Mouse (Mus musculus) neural tube, embryonic 12.5 days (tissue): ENCODE data around the gene Nedd4. TPM values are rescaled to one million over a fixed set of nuclear protein-coding genes. Genes with fewer than 3 reads are reported as not detected.

Experiments
- ATAC-seq: fragments of 200-750 bp; cut with Nextera tagmentation; 2 replicates; pipeline ENCODE4 v1.8.0; 2017; ENCODE audit warnings: low read depth, mild to moderate bottlenecking, moderate TSS enrichment, moderate library complexity; ENCODE audit not compliant: low FRiP score
- H3K27ac ChIP-seq: fragments of 300-500 bp; sonication (generic); 2 replicates; pipeline ENCODE4 v1.5.1; 2016
- H3K27me3 ChIP-seq: fragments of 300-500 bp; sonication (generic); replicated peaks from 2 replicates; pipeline ENCODE4 v1.6.1; 2016; ENCODE audit warnings: mild to moderate bottlenecking
- H3K36me3 ChIP-seq: fragments of 300-500 bp; sonication (generic); 2 replicates; pipeline ENCODE4 v1.6.1; 2016; ENCODE audit warnings: mild to moderate bottlenecking
- H3K4me1 ChIP-seq: fragments of 300-500 bp; sonication (generic); 2 replicates; pipeline ENCODE4 v1.6.1; 2016
- H3K4me2 ChIP-seq: fragments of 300-500 bp; sonication (generic); replicated peaks from 2 replicates; pipeline ENCODE4 v1.6.1; 2016; ENCODE audit warnings: mild to moderate bottlenecking
- H3K4me3 ChIP-seq: fragments of 300-500 bp; sonication (generic); 2 replicates; pipeline ENCODE4 v1.5.1; 2016
- H3K9ac ChIP-seq: fragments of 300-500 bp; sonication (generic); 2 replicates; pipeline ENCODE4 v1.6.1; 2016; ENCODE audit warnings: mild to moderate bottlenecking
- H3K9me3 ChIP-seq: fragments of 300-500 bp; sonication (generic); 2 replicates; pipeline ENCODE4 v1.6.1; 2016; ENCODE audit warnings: mild to moderate bottlenecking
- WGBS: fragments of 180-500 bp; shearing (Covaris S2); methylation state at CpG from one replicate; pipeline ENCODE4 v1.1.7; 2016; 5-methylcytosine and 5-hydroxymethylcytosine counted together
- polyA plus RNA-seq: library from polyadenylated mRNA; unstranded; fragments of >200 nt; fragmentation: Nextera tagmentation; extraction: Ambion mirVana; gene quantifications from 2 replicates; pipeline ENCODE4 v1.2.1, GENCODE M21; 2016

Nedd4 gene
- 605 and 637 TPM in 2 replicates for polyA plus RNA-seq

- Histone ChIP-seq H3K9ac (peak within 1 kb of the TSS; percentile 99), H3K27ac (peak within 1 kb of the TSS; percentile 97), H3K4me2 (peak within 1 kb of the TSS; percentile 83), H3K4me3 (peak within 1 kb of the TSS; percentile 81), H3K27me3 (no peaks in the 10 kb centered on the region), H3K9me3 (no peaks in the 10 kb centered on the region), H3K36me3 (peaks cover 22% of the 10 kb centered on the region), H3K4me1 (peaks cover 25% of the 10 kb centered on the region)
- WGBS = under 1% methylated on average over 82 of the region's 83 CpGs
- peak; percentile 89 for ATAC-seq
These were observed at the start of gene Nedd4 for GRCm38 (mm10) chr9:72661895-72662661. Nedd4 (plus strand) TSS chr9:72662346.

DNA sequence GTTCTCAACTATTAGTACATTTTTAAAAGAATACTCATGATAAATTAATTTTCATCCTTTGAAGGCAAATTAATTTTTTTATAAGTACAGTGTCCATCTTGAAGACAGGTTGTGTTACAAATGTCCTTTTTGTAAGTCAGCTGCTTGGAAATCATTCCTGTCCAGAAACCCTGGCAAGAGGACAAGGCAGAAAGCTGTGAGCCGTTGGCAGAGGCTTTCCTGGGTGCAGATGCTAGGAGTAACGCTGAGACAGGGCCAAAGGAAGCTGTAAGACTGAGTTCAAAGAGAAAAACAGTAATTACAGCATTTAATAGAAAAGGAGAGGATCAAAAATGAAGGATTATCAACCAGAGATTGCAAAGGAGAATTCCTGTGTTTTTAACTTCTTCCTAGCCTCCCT, 48.3 kb upstream of the Nedd4 start:
- 84% methylated on average over 2 of the region's 2 CpGs for WGBS
- no peak overlapping the region for H3K27ac ChIP-seq
- H3K4me2 ChIP-seq = no peak overlapping the region
- H3K27me3 ChIP-seq = no peaks in the 10 kb centered on the region
- H3K36me3 ChIP-seq = peaks cover 39% of the 10 kb centered on the region
- H3K4me1 ChIP-seq = no peaks in the 10 kb centered on the region
- ATAC-seq = no peak
- H3K9me3 ChIP-seq = no peaks in the 10 kb centered on the region
- H3K9ac ChIP-seq = no peak overlapping the region
- H3K4me3 ChIP-seq = no peak overlapping the region

DNA sequence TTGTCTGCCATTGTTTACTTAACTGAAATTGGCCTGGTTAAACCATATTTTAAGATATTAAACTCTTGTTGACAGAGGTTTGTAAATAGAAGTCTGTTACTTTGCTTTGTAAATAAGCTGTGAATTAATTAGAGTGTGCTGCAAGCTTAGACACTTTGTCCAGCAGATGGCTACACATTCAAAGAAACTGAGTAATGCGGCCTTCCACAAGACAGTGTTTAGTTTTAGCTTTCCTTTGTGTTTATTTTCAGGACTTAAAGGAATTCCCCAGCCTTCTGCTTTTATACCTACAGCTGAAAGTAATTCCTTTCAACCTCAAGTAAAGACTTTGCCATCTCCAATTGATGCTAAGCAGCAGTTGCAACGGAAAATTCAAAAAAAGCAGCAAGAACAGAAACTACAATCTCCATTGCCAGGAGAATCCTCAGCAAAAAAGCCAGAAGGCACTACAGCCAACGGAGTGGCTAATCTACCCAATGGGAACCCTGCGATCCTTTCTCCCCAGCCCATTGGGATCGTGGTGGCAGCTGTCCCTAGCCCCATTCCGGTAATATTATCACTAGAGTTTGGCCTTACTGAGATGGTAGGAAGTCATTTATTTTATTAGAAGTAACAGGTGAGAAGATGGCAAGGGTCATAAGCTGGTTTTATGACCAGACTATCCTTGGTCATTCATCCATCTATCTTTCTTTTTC, 47.2 kb upstream of the Nedd4 start:
- no peak overlapping the region for H3K4me3 ChIP-seq
- no peak overlapping the region for H3K9ac ChIP-seq
- H3K36me3 ChIP-seq = peaks cover 43% of the 10 kb centered on the region
- no peaks in the 10 kb centered on the region for H3K9me3 ChIP-seq
- ATAC-seq = no peak
- no peaks in the 10 kb centered on the region for H3K27me3 ChIP-seq
- H3K27ac ChIP-seq = no peak overlapping the region
- no peaks in the 10 kb centered on the region for H3K4me1 ChIP-seq
- 82% methylated on average over 6 of the region's 6 CpGs for WGBS
- H3K4me2 ChIP-seq = no peak overlapping the region

GRCm38 (mm10) chr9:72618037-72618436, 44.1 kb upstream of the Nedd4 start:
- Histone ChIP-seq H3K27ac (no peak overlapping the region), H3K9me3 (no peaks in the 10 kb centered on the region), H3K27me3 (no peaks in the 10 kb centered on the region), H3K9ac (no peak overlapping the region), H3K4me1 (no peaks in the 10 kb centered on the region), H3K4me2 (no peak overlapping the region), H3K4me3 (no peak overlapping the region), H3K36me3 (peaks cover 39% of the 10 kb centered on the region)
- no peak for ATAC-seq
- WGBS = 92% methylated on average over 3 of the region's 3 CpGs

DNA sequence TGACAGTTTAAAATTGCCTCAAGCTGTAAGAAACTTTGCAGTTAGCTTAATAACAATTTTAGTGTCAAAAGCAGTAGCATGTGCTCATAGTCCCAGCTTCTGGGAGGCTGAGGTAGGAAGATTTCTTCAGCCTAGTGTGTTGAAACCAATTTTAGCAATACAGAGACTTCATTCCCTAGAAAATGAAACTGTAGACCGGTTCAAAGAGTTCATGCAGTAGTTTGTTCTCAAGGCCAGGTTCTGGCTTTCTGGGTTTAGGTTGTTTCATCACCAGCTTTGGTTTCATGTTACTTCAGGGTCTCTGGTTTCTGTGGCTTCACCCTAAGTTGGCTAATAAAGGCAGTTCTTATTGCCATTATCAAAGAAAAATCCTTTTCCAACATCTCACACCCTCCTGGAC, 38.5 kb upstream of the Nedd4 start:
- Histone ChIP-seq H3K9me3 (no peaks in the 10 kb centered on the region), H3K9ac (no peak overlapping the region), H3K27me3 (no peaks in the 10 kb centered on the region), H3K4me1 (no peaks in the 10 kb centered on the region; the same call in 1 of the 2 replicates), H3K4me3 (no peak overlapping the region), H3K36me3 (peaks cover 12% of the 10 kb centered on the region), H3K4me2 (no peak overlapping the region), H3K27ac (no peak overlapping the region)
- no peak for ATAC-seq
- WGBS = 94% methylated on average over 1 of the region's 1 CpGs

DNA sequence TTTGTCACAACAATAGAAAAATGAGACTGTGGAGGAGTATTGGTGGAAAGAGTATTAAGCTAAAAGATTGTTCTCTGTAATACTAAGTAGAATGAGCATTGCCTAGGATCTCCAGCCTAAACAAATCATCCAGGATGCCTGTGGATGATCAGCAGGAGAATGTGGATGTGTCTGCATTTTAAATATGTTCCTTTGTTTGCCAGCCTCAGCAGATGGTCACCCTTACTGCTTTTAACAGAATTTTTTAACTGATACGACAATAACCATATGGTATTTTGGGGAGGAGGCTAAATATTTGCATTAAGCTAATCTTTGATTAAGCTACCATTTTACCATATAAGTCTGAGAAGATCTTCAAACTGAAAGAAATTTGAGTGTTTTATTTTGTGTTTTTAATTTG, 34.5 kb upstream of the Nedd4 start:
- Histone ChIP-seq H3K36me3 (no peaks in the 10 kb centered on the region; the same call in 1 of the 2 replicates), H3K27me3 (no peaks in the 10 kb centered on the region), H3K27ac (no peak overlapping the region), H3K4me2 (no peak overlapping the region), H3K9ac (no peak overlapping the region), H3K4me1 (no peaks in the 10 kb centered on the region; the same call in 1 of the 2 replicates), H3K4me3 (no peak overlapping the region), H3K9me3 (no peaks in the 10 kb centered on the region)
- WGBS = 42% methylated on average over 1 of the region's 1 CpGs
- ATAC-seq = no peak

GRCm38 (mm10) chr9:72628591-72628990, 33.6 kb upstream of the Nedd4 start:
- WGBS = 49% methylated on average over 2 of the region's 2 CpGs
- Histone ChIP-seq H3K4me3 (no peak overlapping the region), H3K4me2 (no peak overlapping the region), H3K4me1 (no peaks in the 10 kb centered on the region; the same call in 1 of the 2 replicates), H3K27ac (no peak overlapping the region), H3K9ac (no peak overlapping the region), H3K9me3 (no peaks in the 10 kb centered on the region), H3K36me3 (no peaks in the 10 kb centered on the region; the same call in 1 of the 2 replicates), H3K27me3 (no peaks in the 10 kb centered on the region)
- no peak for ATAC-seq

GRCm38 (mm10) chr9:72632198-72632597, 29.9 kb upstream of the Nedd4 start:
- Histone ChIP-seq H3K4me2 (no peak overlapping the region), H3K9me3 (no peaks in the 10 kb centered on the region), H3K9ac (no peak overlapping the region), H3K27me3 (no peaks in the 10 kb centered on the region), H3K27ac (no peak overlapping the region), H3K4me1 (no peaks in the 10 kb centered on the region; the same call in 1 of the 2 replicates), H3K36me3 (no peaks in the 10 kb centered on the region), H3K4me3 (no peak overlapping the region)
- no peak for ATAC-seq
- WGBS = 84% methylated on average over 1 of the region's 1 CpGs

GRCm38 (mm10) chr9:72635134-72635533, 27.0 kb upstream of the Nedd4 start:
- no peak overlapping the region for H3K4me3 ChIP-seq
- H3K4me1 ChIP-seq = peaks cover 3% of the 10 kb centered on the region; the same call in 1 of the 2 replicates
- H3K27ac ChIP-seq = no peak overlapping the region
- no peaks in the 10 kb centered on the region for H3K27me3 ChIP-seq
- no peak overlapping the region for H3K9ac ChIP-seq
- no peak overlapping the region for H3K4me2 ChIP-seq
- no peaks in the 10 kb centered on the region for H3K9me3 ChIP-seq
- ATAC-seq = no peak
- H3K36me3 ChIP-seq = no peaks in the 10 kb centered on the region

DNA sequence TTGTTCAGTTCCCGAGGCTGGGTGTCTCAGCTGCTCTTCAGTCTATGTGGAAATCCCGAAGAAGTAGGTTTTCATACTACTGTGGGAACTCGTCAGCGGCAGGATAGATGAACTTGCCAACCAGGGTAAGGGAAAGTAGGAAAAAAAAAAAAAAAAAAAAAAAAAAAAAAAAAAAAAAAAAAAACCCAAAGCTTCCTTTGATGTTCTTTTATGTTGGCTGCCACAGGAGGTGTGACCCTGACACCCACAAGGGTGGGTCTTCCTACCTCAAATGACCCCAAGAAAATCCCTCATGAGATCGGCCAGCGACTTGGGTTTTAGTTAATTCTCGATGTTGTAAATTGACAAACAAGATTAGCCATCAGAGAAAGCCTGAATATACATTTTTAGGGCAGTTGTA, 25.6 kb upstream of the Nedd4 start:
- 85% methylated on average over 7 of the region's 7 CpGs for WGBS
- ATAC-seq = no peak
- H3K4me1 ChIP-seq = peaks cover 16% of the 10 kb centered on the region
- no peaks in the 10 kb centered on the region for H3K36me3 ChIP-seq
- no peaks in the 10 kb centered on the region for H3K27me3 ChIP-seq
- no peaks in the 10 kb centered on the region for H3K9me3 ChIP-seq
- H3K27ac ChIP-seq = no peak overlapping the region
- no peak overlapping the region for H3K4me3 ChIP-seq
- no peak overlapping the region for H3K4me2 ChIP-seq
- H3K9ac ChIP-seq = no peak overlapping the region

GRCm38 (mm10) chr9:72637243-72637642, 24.9 kb upstream of the Nedd4 start:
- Histone ChIP-seq H3K27ac (no peak overlapping the region), H3K9ac (no peak overlapping the region), H3K36me3 (no peaks in the 10 kb centered on the region), H3K4me3 (no peak overlapping the region), H3K27me3 (no peaks in the 10 kb centered on the region), H3K4me2 (no peak overlapping the region), H3K4me1 (peaks cover 16% of the 10 kb centered on the region), H3K9me3 (no peaks in the 10 kb centered on the region)
- ATAC-seq = no peak
- WGBS = 83% methylated on average over 8 of the region's 8 CpGs

DNA sequence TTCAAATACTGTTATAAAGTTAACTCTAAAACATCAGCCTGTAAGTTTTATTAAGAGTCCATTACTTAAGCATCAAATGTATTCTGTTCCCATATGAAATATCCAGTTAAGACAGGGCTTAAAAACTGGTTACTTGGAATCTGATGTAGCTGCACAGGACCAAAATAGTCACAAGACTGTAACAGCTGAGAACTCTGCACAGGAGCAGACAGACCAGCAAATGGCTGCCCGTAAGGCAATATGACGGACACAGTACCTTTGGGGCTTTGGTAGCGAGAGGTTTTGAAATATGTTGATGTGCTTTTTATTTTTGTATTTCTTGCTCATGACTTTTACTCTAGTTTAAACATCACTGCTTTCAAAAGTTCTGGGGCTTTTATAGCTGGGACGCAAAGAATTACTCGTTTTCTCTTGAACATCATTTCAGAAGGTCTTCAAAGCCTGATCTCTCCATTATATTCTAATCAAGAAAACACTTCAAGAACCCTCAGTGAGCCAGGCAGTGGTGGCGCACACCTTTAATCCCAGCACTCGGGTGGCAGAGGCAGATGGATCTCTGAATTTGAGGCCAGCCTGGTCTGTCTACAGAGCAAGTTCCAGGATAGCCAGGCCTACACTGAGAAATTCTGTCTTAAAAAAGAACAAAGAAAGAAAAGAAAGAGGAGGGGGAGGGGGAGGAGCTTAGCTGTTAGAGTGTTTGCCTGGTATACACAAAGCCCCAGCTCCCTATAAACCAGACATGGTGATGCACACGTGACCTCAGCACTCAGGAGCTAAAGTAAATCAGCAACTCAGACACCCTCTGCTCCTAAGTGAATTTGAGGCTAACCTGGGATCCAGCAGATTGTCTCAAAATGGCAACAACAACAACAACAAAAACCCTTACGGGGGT, 22.9 kb upstream of the Nedd4 start:
- Histone ChIP-seq H3K27me3 (no peaks in the 10 kb centered on the region), H3K27ac (peak overlapping the region; percentile 99), H3K4me2 (peak overlapping the region; percentile 65), H3K36me3 (no peaks in the 10 kb centered on the region), H3K4me1 (peaks cover 24% of the 10 kb centered on the region), H3K9ac (peak overlapping the region; percentile 63), H3K9me3 (no peaks in the 10 kb centered on the region), H3K4me3 (peak overlapping the region; percentile 33)
- peak; percentile 93 for ATAC-seq
- 40% methylated on average over 9 of the region's 9 CpGs for WGBS
